In genomic region chr16:10280286-10280951, GRCm38 (mm10) we compare ENCODE assay signal across 9 mouse cellular contexts. TPM values are rescaled to one million over a fixed set of nuclear protein-coding genes. Genes with fewer than 3 reads are reported as not detected.
DNase-seq lines count a peak whose midpoint lies in the region; ATAC-seq and TF ChIP-seq lines count a peak whose summit lies in the region.
"Had no signal": no experiment of that assay in that cellular context is flagged by ENCODE, and none has a peak within 500 bp of the region (broad histone marks: within the 10 kb centered on the region; RNA-seq: fewer than 3 reads in every experiment).

No protein-coding gene starts in this region.

- 55% methylated on average over 12 of the region's 12 CpGs for WGBS in forebrain, embryonic 11.5 days
- WGBS in forebrain, embryonic 12.5 days, result 49% methylated on average over 12 of the region's 12 CpGs
- 54% methylated on average over 12 of the region's 12 CpGs for WGBS in hindbrain, postnatal 0 days
- WGBS in midbrain, postnatal 0 days, result 52% methylated on average over 12 of the region's 12 CpGs

- no peak overlapping the region for H3K4me3 ChIP-seq in forebrain, embryonic 11.5 days (ENCODE audit: low read depth, low read length)
- H3K4me3 ChIP-seq in forebrain, embryonic 12.5 days (replicated peaks), result no peak overlapping the region
- no peak overlapping the region for H3K4me3 ChIP-seq in hindbrain, postnatal 0 days (ENCODE audit: low read length)
- H3K4me3 ChIP-seq in midbrain, postnatal 0 days (ENCODE audit: low read depth, low read length), result no peak overlapping the region
- H3K4me3 ChIP-seq: neural tube, embryonic 13.5 days had no signal

- TF ChIP-seq CTCF in hindbrain, postnatal 0 days (IDR thresholded peaks at IDR 0.05; ENCODE audit: low read depth), result peak; percentile 89
- TF ChIP-seq CTCF in midbrain, postnatal 0 days (IDR thresholded peaks at IDR 0.05), result peak; percentile 82

- no peak overlapping the region for H3K4me2 ChIP-seq in forebrain, embryonic 11.5 days (ENCODE audit: low read depth, low read length, severe bottlenecking)
- no peak overlapping the region for H3K4me2 ChIP-seq in forebrain, embryonic 12.5 days
- H3K4me2 ChIP-seq in hindbrain, postnatal 0 days (ENCODE audit: low read depth, low read length), result no peak overlapping the region
- no peak overlapping the region for H3K4me2 ChIP-seq in midbrain, postnatal 0 days (ENCODE audit: low read depth, low read length, poor library complexity, severe bottlenecking)
- H3K4me2 ChIP-seq: neural tube, embryonic 13.5 days had no signal

- no peak for ATAC-seq in forebrain, embryonic 11.5 days (replicated peaks; ENCODE audit: low FRiP score)
- ATAC-seq in forebrain, embryonic 12.5 days (ENCODE audit: low FRiP score), result no peak
- peak; percentile 69 for ATAC-seq in hindbrain, postnatal 0 days
- ATAC-seq in midbrain, postnatal 0 days (ENCODE audit: low FRiP score), result no peak

- H3K36me3 ChIP-seq in forebrain, embryonic 11.5 days (ENCODE audit: control insufficient read depth, insufficient read depth, low read length), result no peaks in the 10 kb centered on the region
- no peaks in the 10 kb centered on the region for H3K36me3 ChIP-seq in forebrain, embryonic 12.5 days (replicated peaks)
- no peaks in the 10 kb centered on the region for H3K36me3 ChIP-seq in hindbrain, postnatal 0 days (ENCODE audit: insufficient read depth, low read length)
- no peaks in the 10 kb centered on the region for H3K36me3 ChIP-seq in midbrain, postnatal 0 days (ENCODE audit: insufficient read depth, low read length)
- H3K36me3 ChIP-seq: neural tube, embryonic 13.5 days had no signal

- peak; percentile 80 for DNase-seq in forebrain, embryonic 11.5 days (ENCODE audit: low spot score)
- DNase-seq in c-Kit-positive CD71-positive TER-119-negative erythroid progenitor cells, embryonic 14.5 days (ENCODE audit: low read depth), result peak; percentile 42
- peak; percentile 86 for DNase-seq in forelimb bud, embryonic 11.5 days (ENCODE audit: low read depth, low spot score)
- peak; percentile 86 for DNase-seq in hindbrain, postnatal 0 days (ENCODE audit: low spot score)
- peak; percentile 87 to 93 for DNase-seq in left cerebral cortex, adult 18-20 months (ENCODE audit: low spot score in 2 of 2)
- peak; percentile 84 for DNase-seq in midbrain, postnatal 0 days (ENCODE audit: low spot score)
- DNase-seq in telencephalon, adult 2 months (ENCODE audit: low read depth, low spot score), result peak; percentile 56

- no peak overlapping the region for H3K9ac ChIP-seq in forebrain, embryonic 11.5 days (ENCODE audit: low read length)
- H3K9ac ChIP-seq in forebrain, embryonic 12.5 days, result no peak overlapping the region
- no peak overlapping the region for H3K9ac ChIP-seq in hindbrain, postnatal 0 days (replicated peaks; ENCODE audit: low read length)
- no peak overlapping the region for H3K9ac ChIP-seq in midbrain, postnatal 0 days (replicated peaks; ENCODE audit: low read length, poor library complexity, severe bottlenecking)
- H3K9ac ChIP-seq: neural tube, embryonic 13.5 days had no signal

- H3K4me1 ChIP-seq in forebrain, embryonic 11.5 days (replicated peaks; ENCODE audit: control insufficient read depth, insufficient read depth, low read length), result no peaks in the 10 kb centered on the region
- no peaks in the 10 kb centered on the region for H3K4me1 ChIP-seq in forebrain, embryonic 12.5 days
- no peaks in the 10 kb centered on the region for H3K4me1 ChIP-seq in hindbrain, postnatal 0 days (ENCODE audit: insufficient read depth, low read length)
- no peaks in the 10 kb centered on the region for H3K4me1 ChIP-seq in midbrain, postnatal 0 days (ENCODE audit: insufficient read depth, low read length)
- H3K4me1 ChIP-seq: neural tube, embryonic 13.5 days had no signal

- no peaks in the 10 kb centered on the region for H3K9me3 ChIP-seq in forebrain, embryonic 11.5 days (ENCODE audit: control insufficient read depth, low read length)
- H3K9me3 ChIP-seq in forebrain, embryonic 12.5 days, result no peaks in the 10 kb centered on the region
- H3K9me3 ChIP-seq in hindbrain, postnatal 0 days (ENCODE audit: low read length), result no peaks in the 10 kb centered on the region
- no peaks in the 10 kb centered on the region for H3K9me3 ChIP-seq in midbrain, postnatal 0 days (ENCODE audit: low read length)
- H3K9me3 ChIP-seq: neural tube, embryonic 13.5 days had no signal

- H3K27me3 ChIP-seq in forebrain, embryonic 11.5 days (ENCODE audit: control insufficient read depth, insufficient read depth, low read length), result no peaks in the 10 kb centered on the region
- no peaks in the 10 kb centered on the region; the same call in 1 of the 2 replicates for H3K27me3 ChIP-seq in forebrain, embryonic 12.5 days
- H3K27me3 ChIP-seq in hindbrain, postnatal 0 days (ENCODE audit: insufficient read depth, low read length), result no peaks in the 10 kb centered on the region
- H3K27me3 ChIP-seq in midbrain, postnatal 0 days (ENCODE audit: insufficient read depth, low read length), result no peaks in the 10 kb centered on the region
- H3K27me3 ChIP-seq: neural tube, embryonic 13.5 days had no signal

- H3K27ac ChIP-seq in forebrain, embryonic 11.5 days (ENCODE audit: low read depth, low read length), result no peak overlapping the region
- no peak overlapping the region for H3K27ac ChIP-seq in forebrain, embryonic 12.5 days
- no peak overlapping the region for H3K27ac ChIP-seq in hindbrain, postnatal 0 days
- no peak overlapping the region for H3K27ac ChIP-seq in midbrain, postnatal 0 days (ENCODE audit: low read depth, low read length)
- H3K27ac ChIP-seq: neural tube, embryonic 13.5 days had no signal

RNA-seq across cellular contexts. Expression of gene Emp2, which starts 33.3 kb away (rescaled TPM):
- polyA plus RNA-seq in forebrain, embryonic 11.5 days (2014; fragmentation: Nextera tagmentation; extraction: Ambion mirVana), result 3.1 and 3.3 TPM in 2 replicates
- polyA plus RNA-seq in forebrain, embryonic 12.5 days (2016; fragmentation: Nextera tagmentation; extraction: Ambion mirVana), result 2.6 and 3.6 TPM in 2 replicates
- total RNA-seq in hindbrain, postnatal 0 days (2014; rRNA removed), result 25.3 and 26.6 TPM in 2 replicates
- polyA plus RNA-seq in hindbrain, postnatal 0 days (2015; fragmentation: Nextera tagmentation; extraction: Ambion mirVana), result 30.7 and 32.0 TPM in 2 replicates
- total RNA-seq in left cerebral cortex, adult 18-20 months (2021), result 10 to 100 TPM in 1 of 2 experiments, 1 to 10 TPM in 1; 10.0 to 13.7 TPM
- total RNA-seq in midbrain, postnatal 0 days (2014; rRNA removed), result 18.0 and 18.9 TPM in 2 replicates
- polyA plus RNA-seq in midbrain, postnatal 0 days (2015; fragmentation: Nextera tagmentation; extraction: Ambion mirVana), result 21.3 and 21.9 TPM in 2 replicates
